Mouse (Mus musculus): ENCODE data around the gene Npas3. TPM values are rescaled to one million over a fixed set of nuclear protein-coding genes. Genes with fewer than 3 reads are reported as not detected.

Gene Npas3
- polyA plus RNA-seq, 1 experiment from 2014 or later = 7.2 TPM

DNA sequence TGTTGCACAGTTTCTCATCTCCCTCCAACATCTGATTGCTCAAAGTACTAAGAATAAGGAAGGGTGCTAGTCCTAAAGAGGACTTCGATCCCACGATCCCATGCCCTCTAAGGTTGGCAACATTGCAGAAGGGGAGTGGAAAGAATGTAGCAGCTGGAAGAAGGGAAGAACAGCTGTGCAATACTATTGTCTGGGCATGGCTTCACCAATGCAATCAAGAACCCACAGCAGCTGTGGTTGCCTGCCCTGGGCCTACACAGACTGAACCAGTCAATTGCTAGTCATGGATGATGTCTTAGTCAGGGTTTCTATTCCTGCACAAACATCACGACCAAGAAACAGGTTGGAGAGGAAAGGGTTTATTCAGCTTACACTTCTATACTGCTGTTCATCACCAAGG, 53.7 kb downstream of the Npas3 start:
- DNase-seq (ENCODE audit: extremely low spot score, low spot score) = no peak
- H3K9me3 ChIP-seq = no peaks in the 10 kb centered on the region
- peaks cover 14% of the 10 kb centered on the region; the same call in 1 of the 2 replicates for H3K36me3 ChIP-seq (replicated peaks)
- 90% methylated on average over 3 of the region's 3 CpGs for WGBS
- peaks cover 47% of the 10 kb centered on the region for H3K4me1 ChIP-seq
- no peak overlapping the region for H3K27ac ChIP-seq
- no peak overlapping the region for H3K4me3 ChIP-seq
- H3K27me3 ChIP-seq (ENCODE audit: poor library complexity, severe bottlenecking) = no peaks in the 10 kb centered on the region

DNA sequence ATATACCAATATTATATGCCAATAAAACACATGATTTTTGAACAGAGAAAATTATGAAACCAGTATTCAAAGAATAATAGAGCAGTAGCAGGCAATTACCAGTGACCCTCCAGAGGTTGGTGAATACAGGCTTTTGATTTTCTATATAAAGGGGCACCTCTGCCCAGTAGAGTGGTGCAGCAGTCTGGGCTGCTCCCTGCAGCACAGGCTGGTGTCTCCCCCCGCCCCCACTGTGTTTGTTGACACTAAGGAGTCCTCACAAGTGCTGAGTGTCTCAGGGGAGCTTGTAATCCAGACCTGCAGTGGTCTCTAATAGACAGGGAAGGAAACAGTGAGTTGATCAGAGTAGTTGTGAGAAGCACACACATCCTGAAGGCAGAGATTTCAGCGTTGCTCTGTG, 68.2 kb downstream of the Npas3 start:
- H3K4me3 ChIP-seq = no peak overlapping the region
- 37% methylated on average over 2 of the region's 2 CpGs for WGBS
- no peak for DNase-seq (ENCODE audit: extremely low spot score, low spot score)
- H3K4me1 ChIP-seq = peaks cover 40% of the 10 kb centered on the region
- no peak overlapping the region for H3K27ac ChIP-seq
- no peaks in the 10 kb centered on the region for H3K9me3 ChIP-seq
- H3K36me3 ChIP-seq (replicated peaks) = peaks cover 13% of the 10 kb centered on the region
- peaks cover 7% of the 10 kb centered on the region; the same call in 1 of the 2 replicates for H3K27me3 ChIP-seq (ENCODE audit: poor library complexity, severe bottlenecking)

DNA sequence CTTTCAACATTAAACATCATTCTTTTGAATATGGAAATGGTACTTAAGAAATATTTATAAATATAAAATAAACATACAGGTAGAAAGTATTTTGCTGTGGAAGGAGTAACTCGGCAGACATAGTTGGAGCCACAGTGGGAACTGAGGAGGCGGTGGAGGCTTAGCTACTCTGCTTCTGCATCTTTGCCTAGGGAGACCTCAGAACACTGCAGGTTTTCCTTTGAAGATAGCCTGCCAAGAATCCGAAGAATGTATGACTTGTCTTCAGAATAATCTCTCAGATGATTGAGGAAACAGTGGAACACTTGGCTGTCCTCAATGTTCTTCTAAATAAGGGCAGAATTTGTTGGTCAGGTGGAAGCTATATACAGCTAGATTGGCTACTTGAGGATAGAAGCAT, 69.3 kb downstream of the Npas3 start:
- no peak for DNase-seq (ENCODE audit: extremely low spot score, low spot score)
- H3K27ac ChIP-seq = no peak overlapping the region
- H3K4me1 ChIP-seq = peaks cover 51% of the 10 kb centered on the region
- no peaks in the 10 kb centered on the region for H3K9me3 ChIP-seq
- H3K4me3 ChIP-seq = no peak overlapping the region
- H3K27me3 ChIP-seq (ENCODE audit: poor library complexity, severe bottlenecking) = peaks cover 7% of the 10 kb centered on the region; the same call in 1 of the 2 replicates
- H3K36me3 ChIP-seq (replicated peaks) = peaks cover 13% of the 10 kb centered on the region
- WGBS = 74% methylated on average over 3 of the region's 3 CpGs

DNA sequence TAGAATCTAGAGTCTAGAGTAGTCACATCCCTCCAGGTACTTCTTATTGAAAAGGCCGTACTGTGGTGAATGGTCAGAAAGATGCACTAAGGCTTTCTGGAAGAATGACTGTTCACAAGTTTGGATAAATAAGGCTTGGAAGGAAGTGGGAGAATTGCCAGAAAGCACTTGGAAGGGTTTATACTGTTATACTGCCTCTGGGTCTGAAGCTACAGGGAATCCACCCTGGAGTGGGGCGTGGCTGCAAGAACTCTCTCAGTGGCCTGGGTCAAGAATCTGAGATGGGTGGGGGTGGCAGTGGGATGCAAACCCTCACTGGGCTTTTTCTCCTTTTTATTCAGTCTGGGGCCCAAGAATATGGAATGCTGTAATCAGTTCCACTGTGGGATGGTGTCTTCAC, 72.0 kb downstream of the Npas3 start:
- Histone ChIP-seq H3K4me3 (no peak overlapping the region), H3K27me3 (ENCODE audit: poor library complexity, severe bottlenecking) (peaks cover 7% of the 10 kb centered on the region; the same call in 1 of the 2 replicates), H3K27ac (no peak overlapping the region), H3K36me3 (replicated peaks) (no peaks in the 10 kb centered on the region), H3K9me3 (no peaks in the 10 kb centered on the region), H3K4me1 (peaks cover 56% of the 10 kb centered on the region)
- WGBS = 86% methylated on average over 2 of the region's 2 CpGs
- no peak for DNase-seq (ENCODE audit: extremely low spot score, low spot score)

DNA sequence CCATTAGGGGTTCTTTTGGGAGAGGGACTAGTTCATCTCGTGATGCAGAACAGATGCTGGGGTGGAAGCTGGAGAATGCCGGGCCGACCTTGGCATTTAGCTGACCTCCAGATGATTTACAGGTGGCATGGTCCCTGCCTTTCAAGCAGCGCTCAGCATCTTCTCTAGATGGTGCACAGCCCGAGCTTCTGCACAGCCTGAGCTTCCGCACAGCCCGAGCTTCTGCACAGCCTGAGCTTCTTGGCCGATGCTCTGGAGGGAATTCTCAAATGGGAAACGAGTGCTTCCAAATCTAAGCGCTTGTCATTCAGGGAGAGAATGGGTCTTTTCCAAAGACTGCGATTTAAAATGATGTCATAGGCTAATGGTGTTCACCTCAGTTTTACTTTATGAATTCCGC, 72.5 kb downstream of the Npas3 start:
- Histone ChIP-seq H3K9me3 (no peaks in the 10 kb centered on the region), H3K4me3 (no peak overlapping the region), H3K4me1 (peaks cover 56% of the 10 kb centered on the region), H3K36me3 (replicated peaks) (no peaks in the 10 kb centered on the region), H3K27me3 (ENCODE audit: poor library complexity, severe bottlenecking) (peaks cover 7% of the 10 kb centered on the region; the same call in 1 of the 2 replicates), H3K27ac (no peak overlapping the region)
- no peak for DNase-seq (ENCODE audit: extremely low spot score, low spot score)
- WGBS = 78% methylated on average over 12 of the region's 12 CpGs

DNA sequence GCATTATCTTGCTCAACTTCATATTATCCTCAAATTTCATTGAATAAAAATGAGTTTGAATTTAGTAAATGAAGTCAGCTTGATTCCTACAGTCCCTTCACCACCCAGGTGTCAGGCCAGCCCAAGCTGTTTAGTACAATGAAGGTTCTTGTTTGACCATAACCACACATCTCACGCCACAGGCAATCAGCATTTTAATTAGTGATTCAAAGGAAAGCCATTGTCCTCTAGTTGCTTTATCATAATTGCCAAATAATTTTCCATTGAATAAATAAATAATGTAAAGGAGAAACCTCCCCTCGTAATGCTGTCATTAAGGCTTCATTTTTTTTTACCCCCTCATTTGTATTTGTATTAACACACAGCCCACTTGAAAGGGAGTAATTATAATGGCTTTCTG, 73.5 kb downstream of the Npas3 start:
- H3K36me3 ChIP-seq (replicated peaks) = no peaks in the 10 kb centered on the region
- no peaks in the 10 kb centered on the region for H3K9me3 ChIP-seq
- H3K4me3 ChIP-seq = no peak overlapping the region
- H3K4me1 ChIP-seq = peaks cover 54% of the 10 kb centered on the region
- no peak overlapping the region for H3K27ac ChIP-seq
- DNase-seq (ENCODE audit: extremely low spot score, low spot score) = no peak
- WGBS = 56% methylated on average over 2 of the region's 2 CpGs
- H3K27me3 ChIP-seq (ENCODE audit: poor library complexity, severe bottlenecking) = peaks cover 7% of the 10 kb centered on the region; the same call in 1 of the 2 replicates

DNA sequence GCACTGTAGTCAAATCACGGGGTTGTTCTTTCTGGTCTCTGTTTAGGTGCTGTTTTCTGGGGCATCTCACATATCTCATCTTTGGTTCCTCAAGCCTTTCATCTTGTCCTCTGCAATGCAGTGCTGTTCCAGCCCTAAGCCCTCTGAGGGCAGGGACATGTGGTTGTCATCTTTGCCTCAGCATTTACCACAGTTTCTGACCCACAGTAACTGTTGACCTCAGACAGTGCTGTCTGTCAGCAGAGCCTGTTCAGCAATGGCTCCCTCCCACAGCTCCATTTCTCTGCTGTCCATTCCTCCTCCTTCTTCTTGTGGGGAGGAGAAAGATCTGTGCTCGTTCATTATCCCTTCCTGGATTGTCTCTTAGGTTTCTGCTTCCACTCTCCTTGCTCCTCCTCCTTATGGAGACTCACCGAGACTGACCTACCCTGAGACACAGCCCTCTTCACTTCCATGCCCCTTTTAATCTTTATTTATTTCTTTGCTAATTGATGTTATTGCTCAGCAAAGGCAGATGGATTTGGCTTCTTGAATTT, 79.2 kb downstream of the Npas3 start:
- Histone ChIP-seq H3K27ac (no peak overlapping the region), H3K4me3 (no peak overlapping the region), H3K4me1 (peaks cover 32% of the 10 kb centered on the region), H3K9me3 (no peaks in the 10 kb centered on the region), H3K27me3 (ENCODE audit: poor library complexity, severe bottlenecking) (peaks cover 6% of the 10 kb centered on the region), H3K36me3 (replicated peaks) (0 out of 2 replicates have a peak, but pooled peaks cover under 1% of the 10 kb centered on the region)
- no peak for DNase-seq (ENCODE audit: extremely low spot score, low spot score)
- 51% methylated on average over 3 of the region's 3 CpGs for WGBS

DNA sequence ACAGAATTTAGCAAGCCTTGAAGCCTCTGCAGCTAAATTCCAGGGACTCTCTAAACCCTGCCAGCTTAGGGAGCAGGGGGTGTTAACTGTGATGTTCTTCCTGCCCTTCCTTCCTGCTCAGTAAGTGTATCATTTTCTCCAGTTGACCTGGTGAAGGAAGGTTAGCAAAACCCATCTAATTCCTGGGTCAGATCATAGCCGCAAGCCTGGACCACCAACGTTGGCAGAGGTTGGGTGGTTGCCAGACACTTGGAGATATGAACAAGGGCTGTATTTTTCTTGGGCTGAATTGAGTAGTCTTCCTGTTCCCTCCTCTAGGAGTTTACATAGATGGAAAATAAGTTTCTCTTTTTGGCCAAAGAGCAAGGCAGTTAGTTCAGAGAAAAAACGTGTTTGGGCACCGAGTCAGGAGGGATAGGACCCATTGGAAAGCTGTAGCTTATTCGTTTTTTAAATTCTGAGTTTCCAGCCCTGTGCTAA, 79.8 kb downstream of the Npas3 start:
- Histone ChIP-seq H3K4me1 (peaks cover 31% of the 10 kb centered on the region), H3K4me3 (no peak overlapping the region), H3K27ac (no peak overlapping the region), H3K9me3 (no peaks in the 10 kb centered on the region), H3K36me3 (replicated peaks) (peaks cover 6% of the 10 kb centered on the region; the same call in 1 of the 2 replicates), H3K27me3 (ENCODE audit: poor library complexity, severe bottlenecking) (peaks cover 6% of the 10 kb centered on the region)
- no peak for DNase-seq (ENCODE audit: extremely low spot score, low spot score)
- 62% methylated on average over 5 of the region's 5 CpGs for WGBS

DNA sequence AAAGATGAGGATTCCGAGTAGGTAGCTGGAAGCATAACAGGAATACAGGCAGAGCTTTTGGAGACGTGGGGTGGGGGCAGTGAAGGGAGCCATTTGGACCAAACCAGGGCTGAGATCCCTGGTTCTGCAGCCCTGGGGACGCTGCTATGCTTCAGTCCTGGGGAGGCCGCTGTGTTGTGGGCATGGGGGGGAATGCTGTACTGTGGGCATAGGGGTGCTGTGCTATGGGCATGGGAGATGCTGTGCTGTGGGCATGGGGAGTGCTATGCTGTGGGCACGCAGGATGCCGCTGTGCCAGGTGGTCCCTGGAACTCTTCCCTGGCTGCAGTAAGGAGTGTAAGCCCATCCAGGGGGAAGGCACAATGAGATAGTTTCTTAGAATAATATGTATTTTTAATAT, 81.7 kb downstream of the Npas3 start:
- Histone ChIP-seq H3K27ac (no peak overlapping the region), H3K4me1 (peaks cover 26% of the 10 kb centered on the region), H3K27me3 (ENCODE audit: poor library complexity, severe bottlenecking) (peaks cover 6% of the 10 kb centered on the region), H3K9me3 (no peaks in the 10 kb centered on the region), H3K36me3 (replicated peaks) (peaks cover 7% of the 10 kb centered on the region; the same call in 1 of the 2 replicates), H3K4me3 (no peak overlapping the region)
- DNase-seq (ENCODE audit: extremely low spot score, low spot score) = no peak
- WGBS = 84% methylated on average over 6 of the region's 6 CpGs

DNA sequence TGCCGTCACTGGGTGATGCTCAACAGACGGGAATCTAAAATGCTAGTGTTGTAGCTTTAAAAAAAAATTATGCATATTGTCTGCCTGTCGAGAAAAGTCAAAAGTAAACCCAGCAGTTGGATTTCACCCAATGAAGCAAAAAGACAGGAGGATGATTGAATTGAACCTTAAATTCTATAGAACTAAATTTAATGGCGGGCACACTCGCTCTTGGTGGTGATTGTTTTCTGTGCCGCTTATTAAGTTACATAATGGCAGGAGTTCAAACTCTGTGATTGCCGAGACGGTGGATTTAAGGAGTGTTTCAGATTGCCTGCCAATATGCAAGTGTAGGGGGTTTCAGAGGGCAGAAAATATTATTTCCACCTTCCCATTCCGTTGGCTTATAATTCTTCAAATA, 82.9 kb downstream of the Npas3 start:
- Histone ChIP-seq H3K27me3 (ENCODE audit: poor library complexity, severe bottlenecking) (peaks cover 6% of the 10 kb centered on the region), H3K4me1 (peaks cover 26% of the 10 kb centered on the region)
- WGBS = 80% methylated on average over 9 of the region's 9 CpGs

DNA sequence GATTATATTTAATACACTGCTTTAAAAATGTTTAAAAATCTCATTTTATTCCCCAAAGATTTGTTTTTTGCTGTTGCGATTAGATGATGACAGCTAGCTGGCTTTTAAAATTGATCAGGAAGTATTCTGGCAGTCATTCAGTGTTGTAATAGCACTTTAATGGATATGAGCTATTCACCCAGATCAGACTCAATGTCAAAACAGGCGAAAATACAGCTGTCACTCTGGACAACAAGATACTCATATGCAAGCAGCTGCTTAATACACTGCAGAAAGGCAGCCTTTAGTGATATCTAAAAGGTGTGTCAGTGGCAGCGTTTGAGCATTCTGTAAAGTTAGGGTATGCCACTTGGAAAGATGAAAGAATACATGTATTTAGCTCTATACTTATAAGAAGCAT, 83.3 kb downstream of the Npas3 start:
- Histone ChIP-seq H3K9me3 (no peaks in the 10 kb centered on the region), H3K27me3 (ENCODE audit: poor library complexity, severe bottlenecking) (peaks cover 6% of the 10 kb centered on the region), H3K4me1 (peaks cover 25% of the 10 kb centered on the region), H3K4me3 (no peak overlapping the region), H3K27ac (no peak overlapping the region), H3K36me3 (replicated peaks) (peaks cover 7% of the 10 kb centered on the region; the same call in 1 of the 2 replicates)
- WGBS = 89% methylated on average over 3 of the region's 3 CpGs
- DNase-seq (ENCODE audit: extremely low spot score, low spot score) = no peak

More for the DNA sequence above, 82.9 kb downstream of the Npas3 start:
- no peak for DNase-seq (ENCODE audit: extremely low spot score, low spot score)
- Histone ChIP-seq H3K36me3 (replicated peaks) (peaks cover 7% of the 10 kb centered on the region; the same call in 1 of the 2 replicates), H3K27ac (no peak overlapping the region), H3K4me3 (no peak overlapping the region), H3K9me3 (no peaks in the 10 kb centered on the region)

DNA sequence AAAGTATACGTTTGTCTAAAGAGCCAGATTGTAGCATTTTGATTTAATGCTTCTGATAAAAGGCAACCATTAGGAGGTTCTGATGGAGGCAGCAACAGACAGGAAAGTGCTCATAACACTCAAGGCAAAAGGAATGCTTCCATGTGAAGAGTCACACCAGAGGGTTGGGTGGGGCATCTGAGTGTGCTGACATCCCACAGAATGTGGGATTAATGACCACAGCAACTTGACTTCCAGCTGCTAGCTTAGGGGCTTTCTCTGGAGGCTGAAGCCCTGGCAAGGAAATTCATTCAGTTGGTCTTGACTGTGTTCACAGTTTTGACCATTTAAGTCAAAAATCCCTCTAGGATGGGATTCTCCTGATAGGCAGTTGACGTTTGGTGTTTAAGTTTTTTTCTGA, 84.8 kb downstream of the Npas3 start:
- no peak overlapping the region for H3K27ac ChIP-seq
- H3K9me3 ChIP-seq = no peaks in the 10 kb centered on the region
- H3K36me3 ChIP-seq (replicated peaks) = peaks cover 7% of the 10 kb centered on the region; the same call in 1 of the 2 replicates
- no peak overlapping the region for H3K4me3 ChIP-seq
- no peak for DNase-seq (ENCODE audit: extremely low spot score, low spot score)
- peaks cover 20% of the 10 kb centered on the region for H3K4me1 ChIP-seq
- H3K27me3 ChIP-seq (ENCODE audit: poor library complexity, severe bottlenecking) = peaks cover 6% of the 10 kb centered on the region
- 92% methylated on average over 2 of the region's 2 CpGs for WGBS

DNA sequence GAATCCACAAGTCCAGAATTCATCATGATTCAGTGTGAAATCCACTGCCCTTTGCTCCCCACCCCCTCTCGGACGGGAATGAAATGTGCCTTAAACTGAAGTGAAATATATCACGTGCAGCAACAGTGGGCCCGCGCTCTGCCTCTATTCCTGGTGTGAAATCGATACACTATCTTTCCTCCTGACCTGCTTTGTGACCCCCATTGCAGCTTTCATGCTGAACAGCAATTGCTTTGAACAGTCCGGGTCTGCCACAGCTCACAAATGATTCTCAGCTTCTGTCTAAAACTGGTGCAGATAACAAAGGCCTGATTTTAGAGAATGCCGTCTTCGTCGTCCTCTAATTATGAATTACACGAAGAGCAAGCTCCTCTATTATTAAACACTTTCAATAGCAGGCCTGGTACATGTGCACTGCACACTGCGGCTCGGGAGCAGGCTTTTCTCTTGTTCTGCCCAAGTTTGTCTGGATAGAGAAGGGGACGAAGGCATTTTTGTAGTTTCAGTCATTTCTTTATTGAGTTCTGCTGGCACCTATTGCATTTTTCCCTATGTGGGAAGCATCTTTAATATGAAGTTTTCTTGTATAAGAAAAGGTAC, 90.0 kb downstream of the Npas3 start:
- no peaks in the 10 kb centered on the region for H3K27me3 ChIP-seq (ENCODE audit: poor library complexity, severe bottlenecking)
- DNase-seq (ENCODE audit: extremely low spot score, low spot score) = no peak
- WGBS = 43% methylated on average over 14 of the region's 14 CpGs
- H3K9me3 ChIP-seq = no peaks in the 10 kb centered on the region
- H3K36me3 ChIP-seq (replicated peaks) = peaks cover 3% of the 10 kb centered on the region; the same call in 1 of the 2 replicates
- H3K4me3 ChIP-seq = no peak overlapping the region
- H3K27ac ChIP-seq = 0 out of 2 replicates have a peak overlapping the region, but pooled peaks have one; percentile 25
- peaks cover 21% of the 10 kb centered on the region for H3K4me1 ChIP-seq

All from forebrain, embryonic 10.5 days (tissue).